Mouse (Mus musculus) ZHBTc4 (cell line): ENCODE measurements around the gene Dtx3.

Experiments
- DNase-seq: peaks from one replicate; pipeline ENCODE4 v3.0.0-alpha.2; 2011; ENCODE audit warnings: low read depth, low spot score

The Dtx3 gene

GRCm38 (mm10) chr10:127141500-127141899, 54.0 kb downstream of the Dtx3 start:
- DNase-seq = no peak

GRCm38 (mm10) chr10:127140971-127141370, 54.6 kb downstream of the Dtx3 start:
- no peak for DNase-seq
